Mouse (Mus musculus): ENCODE measurements around the gene Htt. TPM values are rescaled to one million over a fixed set of nuclear protein-coding genes. Genes with fewer than 3 reads are reported as not detected.
"Not testable (repeated sequence)": the region's sequence is repeated elsewhere in the genome, so short reads cannot be mapped to it uniquely, and the experiment has no call there.

Htt gene
- polyA plus RNA-seq, 1 experiment from 2014 or later, result 18.1 TPM

- Histone ChIP-seq H3K4me1 (no peaks in the 10 kb centered on the region), H3K27me3 (no peaks in the 10 kb centered on the region), H3K9me3 (no peaks in the 10 kb centered on the region), H3K4me2 (replicated peaks) (no peak overlapping the region), H3K27ac (no peak overlapping the region), H3K4me3 (no peak overlapping the region), H3K9ac (no peak overlapping the region), H3K36me3 (peaks cover 15% of the 10 kb centered on the region)
- WGBS, result 91% methylated on average over 3 of the region's 3 CpGs
- no peak for ATAC-seq (ENCODE audit: insufficient number of reproducible peaks, insufficient read depth, low FRiP score, low TSS enrichment)
Observed at GRCm38 (mm10) chr5:34785027-34785426, 23.5 kb downstream of the Htt start.

DNA sequence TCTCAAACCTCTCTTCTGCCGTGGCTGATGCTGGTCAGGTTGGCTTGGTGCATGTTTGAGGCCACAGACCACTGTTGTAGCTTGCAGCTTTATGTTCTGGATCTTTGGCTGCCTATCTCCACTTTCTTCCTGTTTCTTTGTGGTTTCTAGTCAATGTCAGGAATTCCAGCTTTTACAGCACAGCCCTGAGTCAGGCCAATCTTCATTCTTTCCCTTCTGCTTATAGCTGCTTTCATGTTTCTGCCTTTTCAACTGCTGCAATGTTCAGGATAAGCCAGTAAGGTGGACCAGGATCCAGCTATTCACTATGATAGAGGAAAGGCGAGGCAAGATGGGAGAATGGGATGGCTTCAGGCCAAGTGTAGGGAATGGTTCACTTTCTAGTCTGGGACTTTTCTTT is 29.6 kb downstream of the Htt start:
- 82% methylated on average over 2 of the region's 2 CpGs for WGBS
- peaks cover 27% of the 10 kb centered on the region for H3K36me3 ChIP-seq

GRCm38 (mm10) chr5:34800292-34800953 is 38.9 kb downstream of the Htt start:
- 92% methylated on average over 5 of the region's 5 CpGs for WGBS
- no peaks in the 10 kb centered on the region for H3K27me3 ChIP-seq
- no peak overlapping the region for H3K27ac ChIP-seq
- ATAC-seq (ENCODE audit: insufficient number of reproducible peaks, insufficient read depth, low FRiP score, low TSS enrichment), result no peak
- no peak overlapping the region for H3K4me3 ChIP-seq
- H3K4me2 ChIP-seq (replicated peaks), result no peak overlapping the region
- no peaks in the 10 kb centered on the region for H3K4me1 ChIP-seq
- no peaks in the 10 kb centered on the region for H3K9me3 ChIP-seq
- peaks cover 49% of the 10 kb centered on the region for H3K36me3 ChIP-seq
- H3K9ac ChIP-seq, result no peak overlapping the region

More for the DNA sequence above, 29.6 kb downstream of the Htt start:
- Histone ChIP-seq H3K4me1 (no peaks in the 10 kb centered on the region), H3K4me2 (replicated peaks) (no peak overlapping the region), H3K27ac (no peak overlapping the region), H3K4me3 (no peak overlapping the region), H3K9ac (no peak overlapping the region), H3K27me3 (no peaks in the 10 kb centered on the region), H3K9me3 (no peaks in the 10 kb centered on the region)
- no peak for ATAC-seq (ENCODE audit: insufficient number of reproducible peaks, insufficient read depth, low FRiP score, low TSS enrichment)

DNA sequence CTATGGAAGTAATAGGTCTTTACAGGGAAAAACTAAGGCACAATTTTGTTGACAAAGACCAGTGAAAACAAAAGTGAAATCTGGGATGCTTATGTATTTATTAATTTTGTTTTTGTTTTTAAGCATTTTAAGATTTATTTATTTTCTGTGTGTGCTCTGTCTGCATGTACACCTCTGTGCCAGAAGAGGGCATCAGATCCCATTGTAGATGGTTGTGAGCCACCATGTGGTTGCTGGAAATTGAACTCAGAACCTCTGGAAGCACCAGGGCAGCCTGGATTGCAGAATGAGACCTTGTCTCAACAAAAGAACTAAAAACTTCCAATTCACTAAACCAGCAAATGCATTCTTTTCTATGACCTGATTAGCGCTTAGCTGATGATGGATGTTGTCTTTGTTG is 44.5 kb downstream of the Htt start:
- Histone ChIP-seq H3K4me1 (no peaks in the 10 kb centered on the region), H3K27me3 (no peaks in the 10 kb centered on the region), H3K4me3 (no peak overlapping the region), H3K36me3 (peaks cover 37% of the 10 kb centered on the region), H3K9me3 (no peaks in the 10 kb centered on the region), H3K27ac (no peak overlapping the region), H3K9ac (no peak overlapping the region), H3K4me2 (replicated peaks) (no peak overlapping the region)
- WGBS, result 100% methylated on average over 1 of the region's 1 CpGs
- ATAC-seq (ENCODE audit: insufficient number of reproducible peaks, insufficient read depth, low FRiP score, low TSS enrichment), result no peak

- no peaks in the 10 kb centered on the region for H3K9me3 ChIP-seq
- no peak overlapping the region for H3K4me3 ChIP-seq
- no peak overlapping the region for H3K27ac ChIP-seq
- ATAC-seq (ENCODE audit: insufficient number of reproducible peaks, insufficient read depth, low FRiP score, low TSS enrichment), result no peak
- H3K4me2 ChIP-seq (replicated peaks), result no peak overlapping the region
- H3K4me1 ChIP-seq, result no peaks in the 10 kb centered on the region
- H3K36me3 ChIP-seq, result peaks cover 35% of the 10 kb centered on the region
- H3K9ac ChIP-seq, result no peak overlapping the region
- 83% methylated on average over 3 of the region's 3 CpGs for WGBS
- H3K27me3 ChIP-seq, result no peaks in the 10 kb centered on the region
Observed at GRCm38 (mm10) chr5:34822431-34823149, 61.0 kb downstream of the Htt start.

- Histone ChIP-seq H3K4me1 (no peaks in the 10 kb centered on the region), H3K4me2 (replicated peaks) (no peak overlapping the region), H3K27ac (no peak overlapping the region), H3K9me3 (no peaks in the 10 kb centered on the region), H3K36me3 (peaks cover 37% of the 10 kb centered on the region), H3K27me3 (no peaks in the 10 kb centered on the region), H3K9ac (no peak overlapping the region), H3K4me3 (no peak overlapping the region)
- WGBS, result 100% methylated on average over 3 of the region's 3 CpGs
- ATAC-seq (ENCODE audit: insufficient number of reproducible peaks, insufficient read depth, low FRiP score, low TSS enrichment), result no peak
Observed at GRCm38 (mm10) chr5:34854079-34854478, 92.5 kb downstream of the Htt start.

DNA sequence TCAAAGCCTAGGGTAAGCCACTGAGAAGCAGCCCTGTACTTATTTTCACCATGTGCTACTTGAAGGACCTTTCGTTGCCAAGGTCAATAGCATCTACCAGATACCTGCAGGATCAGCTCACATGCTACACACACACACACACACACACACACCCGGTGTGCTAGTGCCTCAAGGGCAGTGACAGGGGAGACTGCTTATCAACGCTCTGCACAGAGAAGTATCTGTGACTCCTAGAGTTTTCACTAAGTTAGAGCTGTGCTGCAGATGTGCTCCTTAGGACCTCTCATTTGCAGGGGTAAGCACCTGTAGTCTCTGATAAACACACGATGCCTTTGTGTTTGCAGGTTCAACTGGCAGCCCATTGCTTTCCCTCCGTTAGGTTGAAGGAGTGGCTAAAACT is 103.8 kb downstream of the Htt start:
- 90% methylated on average over 5 of the region's 5 CpGs for WGBS
- Histone ChIP-seq H3K9me3 (no peaks in the 10 kb centered on the region), H3K4me3 (no peak overlapping the region), H3K9ac (no peak overlapping the region), H3K27ac (no peak overlapping the region), H3K4me1 (no peaks in the 10 kb centered on the region), H3K27me3 (no peaks in the 10 kb centered on the region), H3K4me2 (replicated peaks) (no peak overlapping the region), H3K36me3 (peaks cover 36% of the 10 kb centered on the region)
- ATAC-seq (ENCODE audit: insufficient number of reproducible peaks, insufficient read depth, low FRiP score, low TSS enrichment), result no peak

GRCm38 (mm10) chr5:34880307-34880706 is 118.8 kb downstream of the Htt start:
- H3K27ac ChIP-seq; H3K9ac ChIP-seq; H3K4me1 ChIP-seq; H3K27me3 ChIP-seq; H3K4me2 ChIP-seq (replicated peaks); ATAC-seq (ENCODE audit: insufficient number of reproducible peaks, insufficient read depth, low FRiP score, low TSS enrichment); H3K9me3 ChIP-seq; H3K4me3 ChIP-seq: not testable (repeated sequence)
- 92% methylated on average over 3 of the region's 3 CpGs for WGBS
- peaks cover 65% of the 10 kb centered on the region for H3K36me3 ChIP-seq

DNA sequence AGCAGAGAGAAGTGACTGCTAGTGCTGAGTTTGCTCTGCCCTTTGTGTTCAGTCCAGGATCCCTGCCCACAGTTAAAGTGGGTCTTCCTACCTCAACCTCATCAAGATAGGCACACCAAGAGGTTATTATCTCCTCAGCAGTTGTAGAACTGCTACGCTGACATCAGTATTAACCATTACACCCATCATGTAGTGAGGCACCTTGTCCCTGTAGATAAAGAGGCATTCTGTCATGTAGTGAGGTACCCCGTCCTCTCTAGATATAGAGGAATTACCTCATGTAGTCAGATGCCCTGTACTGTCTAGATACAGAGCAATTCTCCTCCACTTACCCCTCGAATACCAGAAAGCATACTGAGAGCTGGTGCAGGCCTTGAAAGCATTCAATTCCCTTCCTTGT is 119.5 kb downstream of the Htt start:
- 86% methylated on average over 3 of the region's 3 CpGs for WGBS
- H3K36me3 ChIP-seq, result peaks cover 63% of the 10 kb centered on the region
- H3K9me3 ChIP-seq, result no peaks in the 10 kb centered on the region
- no peaks in the 10 kb centered on the region for H3K27me3 ChIP-seq
- H3K4me1 ChIP-seq, result no peaks in the 10 kb centered on the region
- no peak overlapping the region for H3K27ac ChIP-seq
- H3K4me2 ChIP-seq (replicated peaks), result no peak overlapping the region
- no peak overlapping the region for H3K4me3 ChIP-seq
- no peak overlapping the region for H3K9ac ChIP-seq
- ATAC-seq (ENCODE audit: insufficient number of reproducible peaks, insufficient read depth, low FRiP score, low TSS enrichment), result no peak

DNA sequence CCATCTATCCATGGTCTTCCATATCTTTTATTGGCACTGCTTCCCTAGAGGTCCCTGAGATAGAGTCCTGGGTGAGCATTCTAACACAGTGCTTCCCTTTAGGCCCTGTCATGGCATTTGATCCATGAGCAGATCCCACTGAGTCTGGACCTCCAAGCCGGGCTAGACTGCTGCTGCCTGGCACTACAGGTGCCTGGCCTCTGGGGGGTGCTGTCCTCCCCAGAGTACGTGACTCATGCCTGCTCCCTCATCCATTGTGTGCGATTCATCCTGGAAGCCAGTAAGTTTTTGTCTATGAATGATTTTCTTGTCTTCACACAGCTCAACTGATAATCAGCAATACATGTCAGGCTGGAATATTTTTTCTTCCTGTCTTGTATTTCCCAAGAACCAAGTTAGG is 123.7 kb downstream of the Htt start:
- H3K4me1 ChIP-seq, result no peaks in the 10 kb centered on the region
- peaks cover 76% of the 10 kb centered on the region for H3K36me3 ChIP-seq
- H3K27me3 ChIP-seq, result no peaks in the 10 kb centered on the region
- H3K4me3 ChIP-seq, result no peak overlapping the region
- ATAC-seq (ENCODE audit: insufficient number of reproducible peaks, insufficient read depth, low FRiP score, low TSS enrichment), result no peak
- no peak overlapping the region for H3K9ac ChIP-seq
- no peaks in the 10 kb centered on the region for H3K9me3 ChIP-seq
- no peak overlapping the region for H3K27ac ChIP-seq
- no peak overlapping the region for H3K4me2 ChIP-seq (replicated peaks)
- 84% methylated on average over 3 of the region's 3 CpGs for WGBS

DNA sequence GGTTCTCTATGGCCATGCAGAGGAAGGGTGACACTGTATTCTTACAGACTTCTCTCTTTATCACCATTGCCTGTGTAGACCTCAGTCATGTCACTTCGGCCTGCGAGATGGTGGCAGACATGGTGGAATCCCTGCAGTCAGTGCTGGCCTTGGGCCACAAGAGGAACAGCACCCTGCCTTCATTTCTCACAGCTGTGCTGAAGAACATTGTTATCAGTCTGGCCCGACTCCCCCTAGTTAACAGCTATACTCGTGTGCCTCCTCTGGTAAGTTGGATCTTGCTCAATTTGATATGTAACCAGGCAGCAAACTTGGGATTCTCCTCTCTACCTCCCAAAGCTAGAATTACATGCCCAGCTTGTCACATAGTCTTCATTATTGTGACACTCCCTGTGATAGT is 127.7 kb downstream of the Htt start:
- Histone ChIP-seq H3K36me3 (peaks cover 83% of the 10 kb centered on the region), H3K4me2 (replicated peaks) (no peak overlapping the region)
- WGBS, result 89% methylated on average over 4 of the region's 4 CpGs

GRCm38 (mm10) chr5:34896697-34897453 is 135.3 kb downstream of the Htt start:
- Histone ChIP-seq H3K27ac (no peak overlapping the region), H3K27me3 (no peaks in the 10 kb centered on the region), H3K4me1 (no peaks in the 10 kb centered on the region), H3K36me3 (peaks cover 85% of the 10 kb centered on the region), H3K4me3 (no peak overlapping the region), H3K4me2 (replicated peaks) (no peak overlapping the region), H3K9ac (no peak overlapping the region), H3K9me3 (no peaks in the 10 kb centered on the region)
- WGBS, result 85% methylated on average over 3 of the region's 3 CpGs
- ATAC-seq (ENCODE audit: insufficient number of reproducible peaks, insufficient read depth, low FRiP score, low TSS enrichment), result no peak

More for the DNA sequence above, 127.7 kb downstream of the Htt start:
- Histone ChIP-seq H3K27me3 (no peaks in the 10 kb centered on the region), H3K9me3 (no peaks in the 10 kb centered on the region), H3K9ac (no peak overlapping the region), H3K4me1 (no peaks in the 10 kb centered on the region), H3K4me3 (no peak overlapping the region), H3K27ac (no peak overlapping the region)
- ATAC-seq (ENCODE audit: insufficient number of reproducible peaks, insufficient read depth, low FRiP score, low TSS enrichment), result no peak

Data from embryonic facial prominence, embryonic 12.5 days (tissue).